Mouse (Mus musculus) kidney, embryonic 15.5 days (tissue): ENCODE data around the gene Cenpc1. TPM values are rescaled to one million over a fixed set of nuclear protein-coding genes. Genes with fewer than 3 reads are reported as not detected.

Source experiments
- ATAC-seq: fragments of 200-750 bp; cut with Nextera tagmentation; replicated peaks from 2 replicates; pipeline ENCODE4 v1.8.0; 2017; ENCODE audit warnings: moderate TSS enrichment; ENCODE audit not compliant: low FRiP score
- H3K27ac ChIP-seq: fragments of 300-500 bp; sonication (generic); 2 replicates; pipeline ENCODE4 v1.5.1; 2015; ENCODE audit warnings: mild to moderate bottlenecking, inconsistent platforms
- H3K27me3 ChIP-seq: fragments of 300-500 bp; sonication (generic); 2 replicates; pipeline ENCODE4 v1.6.1; 2015; ENCODE audit warnings: inconsistent platforms
- H3K36me3 ChIP-seq: fragments of 300-500 bp; sonication (generic); 2 replicates; pipeline ENCODE4 v1.6.1; 2015; ENCODE audit warnings: inconsistent platforms
- H3K4me1 ChIP-seq: fragments of 300-500 bp; sonication (generic); 2 replicates; pipeline ENCODE4 v1.6.1; 2015; ENCODE audit warnings: inconsistent platforms
- H3K4me2 ChIP-seq: fragments of 300-500 bp; sonication (generic); 2 replicates; pipeline ENCODE4 v1.6.1; 2015; ENCODE audit warnings: moderate library complexity, mild to moderate bottlenecking, inconsistent platforms
- H3K4me3 ChIP-seq: fragments of 300-500 bp; sonication (generic); replicated peaks from 2 replicates; pipeline ENCODE4 v1.5.1; 2015; ENCODE audit warnings: mild to moderate bottlenecking, inconsistent platforms
- H3K9ac ChIP-seq: fragments of 300-500 bp; sonication (generic); 2 replicates; pipeline ENCODE4 v1.6.1; 2015; ENCODE audit warnings: mild to moderate bottlenecking, inconsistent platforms
- H3K9me3 ChIP-seq: fragments of 300-500 bp; sonication (generic); replicated peaks from 2 replicates; pipeline ENCODE4 v1.6.1; 2016; ENCODE audit warnings: inconsistent platforms
- WGBS: fragments of 180-500 bp; shearing (Covaris S2); methylation state at CpG from one replicate; pipeline ENCODE4 v1.1.7; 2015; ENCODE audit warnings: mixed read lengths; 5-methylcytosine and 5-hydroxymethylcytosine counted together
- polyA plus RNA-seq: library from polyadenylated mRNA; unstranded; fragments of >200 nt; fragmentation: Nextera tagmentation; extraction: Ambion mirVana; gene quantifications from 2 replicates; pipeline ENCODE4 v1.2.1, GENCODE M21; 2015

Gene Cenpc1
- 34.6 and 35.4 TPM in 2 replicates for polyA plus RNA-seq

DNA sequence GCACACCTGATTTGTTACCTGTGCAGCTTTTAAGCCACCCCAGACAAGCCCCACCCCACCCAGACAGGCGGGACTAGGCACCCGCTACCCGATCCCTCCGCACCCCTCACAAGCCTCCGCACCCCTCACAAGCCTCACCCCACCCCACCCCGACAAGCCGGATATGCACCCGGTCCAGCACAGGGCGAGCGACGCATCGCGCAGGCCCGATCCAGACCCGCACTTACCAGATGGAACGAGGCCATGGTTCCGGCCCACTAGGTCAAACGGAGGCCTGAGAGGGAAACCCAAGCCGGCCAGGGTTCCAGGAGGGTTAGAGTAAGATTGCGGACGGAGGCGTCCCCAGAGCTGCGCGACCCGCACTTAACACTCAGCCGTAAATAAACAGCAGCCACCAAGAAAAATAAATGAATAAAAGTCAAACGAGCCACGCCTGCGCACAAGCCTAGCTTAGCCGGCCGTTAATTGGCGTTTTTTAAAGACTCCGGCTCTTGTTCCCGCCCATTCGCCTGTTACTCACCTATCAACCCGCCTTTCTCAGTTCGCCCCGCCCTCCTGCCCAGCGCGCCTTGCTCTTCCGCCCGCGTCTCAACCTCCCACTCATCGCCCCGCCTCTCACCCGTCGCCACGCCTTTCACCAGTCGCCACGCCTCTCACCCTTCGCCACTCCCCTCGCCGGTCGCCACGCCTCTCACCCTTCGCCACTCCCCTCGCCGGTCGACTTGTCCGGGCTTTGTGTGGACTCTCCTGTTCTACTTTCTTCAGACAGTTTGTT lies at the start of gene Cenpc1:
Gene Cenpc1 (minus strand): TSS at position 483 of the 775 bp plus-strand sequence.
- Histone ChIP-seq H3K4me3 (peak within 1 kb of the TSS; percentile 81), H3K4me1 (0 out of 2 replicates have a peak, but pooled peaks cover 17% of the 10 kb centered on the region), H3K9me3 (no peaks in the 10 kb centered on the region), H3K9ac (peak within 1 kb of the TSS; percentile 72), H3K4me2 (peak within 1 kb of the TSS; percentile 83), H3K27ac (peak within 1 kb of the TSS; percentile 97), H3K27me3 (no peaks in the 10 kb centered on the region), H3K36me3 (no peaks in the 10 kb centered on the region)
- peak; percentile 95 for ATAC-seq
- under 1% methylated on average over 60 of the region's 60 CpGs for WGBS

DNA sequence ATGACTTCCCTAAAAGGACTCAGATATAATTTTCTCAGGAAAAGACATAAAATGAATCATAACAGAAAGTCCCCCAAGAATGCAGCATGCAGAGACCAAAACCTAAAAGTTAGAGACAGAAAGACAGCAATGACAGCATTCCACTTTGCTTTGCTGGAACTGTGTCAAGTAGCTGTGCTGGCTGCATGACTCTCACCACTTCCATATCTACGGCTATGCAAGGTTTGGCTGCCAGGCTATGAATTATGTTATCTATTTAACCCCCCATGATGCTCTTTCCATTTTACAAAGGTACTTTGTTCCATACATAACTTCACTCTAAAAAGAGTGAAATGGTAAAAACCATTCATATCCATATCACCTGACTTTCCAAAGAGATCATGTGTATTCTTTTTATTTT lies 48.6 kb upstream of the Cenpc1 start:
- H3K9me3 ChIP-seq = no peaks in the 10 kb centered on the region
- H3K4me3 ChIP-seq = no peak overlapping the region
- no peaks in the 10 kb centered on the region for H3K4me1 ChIP-seq
- H3K36me3 ChIP-seq = peaks cover 39% of the 10 kb centered on the region
- no peaks in the 10 kb centered on the region for H3K27me3 ChIP-seq
- no peak overlapping the region for H3K27ac ChIP-seq
- ATAC-seq = no peak
- no peak overlapping the region for H3K9ac ChIP-seq
- H3K4me2 ChIP-seq = no peak overlapping the region
- WGBS = 76% methylated on average over 1 of the region's 1 CpGs

DNA sequence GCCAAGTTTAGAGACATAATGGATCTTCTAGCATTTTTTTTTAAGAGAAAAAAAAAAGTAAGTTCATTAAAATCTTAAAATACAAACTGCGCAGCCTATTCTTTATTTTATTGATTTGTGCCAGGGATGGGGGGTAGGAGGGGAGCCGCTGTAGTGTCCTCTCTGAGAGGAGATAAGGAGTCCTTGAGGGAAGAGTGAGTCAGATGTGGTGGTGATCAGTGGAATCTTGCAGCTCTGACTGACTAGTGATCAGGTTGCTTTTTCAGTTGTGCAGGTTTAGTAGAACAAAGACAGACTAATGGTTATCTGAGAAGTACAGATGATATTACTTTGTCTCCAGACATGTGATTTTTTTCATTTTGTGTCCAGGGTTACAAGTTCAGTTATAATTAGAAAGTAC lies 47.7 kb upstream of the Cenpc1 start:
- 97% methylated on average over 2 of the region's 2 CpGs for WGBS
- peaks cover 37% of the 10 kb centered on the region for H3K36me3 ChIP-seq
- no peak overlapping the region for H3K4me3 ChIP-seq

DNA sequence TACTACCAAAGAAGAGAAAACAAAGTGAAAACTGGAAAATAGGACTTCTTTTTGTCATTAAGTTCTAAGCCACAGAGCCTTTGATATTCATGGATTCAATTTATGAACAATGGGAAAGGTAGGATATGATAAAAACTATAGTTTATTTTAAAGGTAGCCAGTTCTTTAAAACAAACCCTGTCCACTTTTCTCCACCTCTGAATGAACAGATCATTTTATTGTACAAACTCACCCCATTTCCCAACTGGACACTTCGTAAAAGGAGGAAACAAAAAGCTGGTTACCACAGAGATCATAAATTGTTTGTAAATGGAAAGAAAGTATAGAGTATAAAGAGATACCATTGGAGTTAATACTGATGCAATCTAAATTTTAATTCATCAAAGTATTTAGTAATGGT lies 45.7 kb upstream of the Cenpc1 start:
- H3K27me3 ChIP-seq = no peaks in the 10 kb centered on the region
- H3K4me2 ChIP-seq = no peak overlapping the region
- H3K4me1 ChIP-seq = no peaks in the 10 kb centered on the region
- WGBS = 94% methylated on average over 1 of the region's 1 CpGs
- no peak overlapping the region for H3K9ac ChIP-seq
- no peaks in the 10 kb centered on the region for H3K9me3 ChIP-seq
- H3K27ac ChIP-seq = no peak overlapping the region
- no peak for ATAC-seq
- H3K36me3 ChIP-seq = peaks cover 40% of the 10 kb centered on the region
- H3K4me3 ChIP-seq = no peak overlapping the region

More for the DNA sequence above, 47.7 kb upstream of the Cenpc1 start:
- H3K9me3 ChIP-seq = no peaks in the 10 kb centered on the region
- no peaks in the 10 kb centered on the region for H3K27me3 ChIP-seq
- no peaks in the 10 kb centered on the region for H3K4me1 ChIP-seq
- no peak overlapping the region for H3K9ac ChIP-seq
- no peak overlapping the region for H3K27ac ChIP-seq
- no peak for ATAC-seq
- H3K4me2 ChIP-seq = no peak overlapping the region

DNA sequence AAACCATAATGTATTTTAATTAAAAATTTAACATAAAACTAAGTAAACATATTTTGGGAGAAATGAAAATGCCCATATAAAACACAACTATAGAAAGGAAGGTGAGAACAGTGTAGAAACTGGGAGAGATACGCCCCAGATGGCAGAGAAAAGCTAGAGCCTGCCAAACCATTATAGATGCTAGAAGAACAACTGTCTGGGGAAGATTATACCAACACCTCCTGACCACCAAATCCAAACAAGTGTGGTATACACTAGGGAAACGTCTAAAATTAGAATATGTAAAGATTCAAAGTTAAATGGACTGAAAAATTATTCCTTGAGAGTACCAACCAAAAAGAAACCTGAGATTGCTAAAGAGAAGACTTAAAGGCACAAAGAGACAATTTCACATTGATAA lies 41.2 kb upstream of the Cenpc1 start:
- no peak for ATAC-seq
- WGBS = 81% methylated on average over 2 of the region's 2 CpGs
- H3K4me3 ChIP-seq = no peak overlapping the region
- H3K27ac ChIP-seq = no peak overlapping the region
- peaks cover 25% of the 10 kb centered on the region for H3K36me3 ChIP-seq
- H3K9ac ChIP-seq = no peak overlapping the region
- H3K4me2 ChIP-seq = no peak overlapping the region
- no peaks in the 10 kb centered on the region for H3K9me3 ChIP-seq
- H3K4me1 ChIP-seq = no peaks in the 10 kb centered on the region
- H3K27me3 ChIP-seq = no peaks in the 10 kb centered on the region

DNA sequence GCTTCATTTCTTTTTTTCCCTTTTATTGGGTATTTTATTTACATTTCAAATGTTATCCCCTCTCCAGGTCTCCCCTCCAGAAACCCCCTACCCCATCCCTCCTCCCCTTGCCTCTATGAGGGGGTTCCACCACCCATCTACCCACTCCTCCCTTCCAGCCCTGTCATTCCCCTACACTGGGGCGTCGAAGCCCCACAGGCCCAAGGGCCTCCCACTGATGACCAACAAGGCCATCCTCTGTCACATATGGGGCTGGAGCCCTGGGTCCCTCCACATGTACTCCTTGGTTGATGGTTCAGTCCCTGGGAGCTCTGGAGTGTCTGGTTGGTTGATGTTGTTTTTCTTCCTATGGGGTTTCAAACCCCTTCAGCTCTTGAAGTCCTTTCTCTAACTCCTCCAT lies 36.8 kb upstream of the Cenpc1 start:
- no peak for ATAC-seq
- H3K27me3 ChIP-seq = no peaks in the 10 kb centered on the region
- no peaks in the 10 kb centered on the region for H3K4me1 ChIP-seq
- no peak overlapping the region for H3K4me2 ChIP-seq
- WGBS = 95% methylated on average over 2 of the region's 2 CpGs
- H3K27ac ChIP-seq = no peak overlapping the region
- no peak overlapping the region for H3K9ac ChIP-seq
- H3K9me3 ChIP-seq = no peaks in the 10 kb centered on the region
- peaks cover 4% of the 10 kb centered on the region; the same call in 1 of the 2 replicates for H3K36me3 ChIP-seq
- H3K4me3 ChIP-seq = no peak overlapping the region

DNA sequence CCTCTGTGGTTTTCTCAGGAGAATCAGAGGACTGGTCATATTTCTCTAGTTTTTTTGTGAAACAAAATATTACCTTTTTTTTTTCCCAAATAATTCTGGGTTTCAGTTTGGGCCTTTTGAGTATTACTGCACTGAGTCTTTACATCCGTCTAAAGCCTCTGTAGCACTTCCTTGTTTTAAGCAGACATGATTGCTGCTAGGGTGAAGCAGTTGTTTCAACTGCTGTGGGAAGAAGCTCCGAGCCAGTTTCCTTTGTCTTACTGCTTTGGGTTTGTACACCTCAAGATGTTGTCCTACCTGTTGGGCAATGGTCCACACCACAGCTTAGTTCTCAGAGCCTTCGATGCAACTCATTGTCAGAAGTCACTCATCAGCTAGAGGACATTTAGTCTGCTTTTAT lies 35.2 kb upstream of the Cenpc1 start:
- Histone ChIP-seq H3K9me3 (no peaks in the 10 kb centered on the region), H3K27ac (no peak overlapping the region), H3K36me3 (no peaks in the 10 kb centered on the region), H3K4me2 (no peak overlapping the region), H3K4me3 (no peak overlapping the region), H3K9ac (no peak overlapping the region), H3K4me1 (no peaks in the 10 kb centered on the region), H3K27me3 (no peaks in the 10 kb centered on the region)
- ATAC-seq = no peak
- WGBS = 81% methylated on average over 3 of the region's 3 CpGs

DNA sequence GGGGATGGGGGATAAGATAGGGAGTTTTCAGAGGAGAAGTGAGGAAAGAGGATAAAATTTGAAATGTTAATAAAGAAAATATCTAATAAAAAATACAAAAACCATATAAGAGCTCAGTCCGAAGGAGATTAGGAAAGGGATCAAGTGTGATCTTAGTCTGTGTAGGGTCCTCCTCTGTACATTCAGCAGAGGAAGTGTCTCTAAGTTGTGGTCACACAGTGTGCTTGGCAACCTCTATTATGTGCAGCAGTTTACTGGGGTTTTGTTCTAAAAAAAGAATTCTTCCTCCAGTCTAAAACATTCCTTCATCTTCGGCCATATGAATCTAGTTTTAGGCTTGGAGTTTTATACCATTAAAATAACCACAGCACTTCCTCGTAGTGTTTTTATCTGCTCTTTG lies 33.6 kb upstream of the Cenpc1 start:
- H3K4me1 ChIP-seq = no peaks in the 10 kb centered on the region
- H3K27me3 ChIP-seq = no peaks in the 10 kb centered on the region
- no peaks in the 10 kb centered on the region for H3K36me3 ChIP-seq
- H3K4me3 ChIP-seq = no peak overlapping the region
- H3K9me3 ChIP-seq = no peaks in the 10 kb centered on the region
- WGBS = 91% methylated on average over 3 of the region's 3 CpGs
- no peak overlapping the region for H3K27ac ChIP-seq
- no peak overlapping the region for H3K9ac ChIP-seq
- H3K4me2 ChIP-seq = no peak overlapping the region
- no peak for ATAC-seq

DNA sequence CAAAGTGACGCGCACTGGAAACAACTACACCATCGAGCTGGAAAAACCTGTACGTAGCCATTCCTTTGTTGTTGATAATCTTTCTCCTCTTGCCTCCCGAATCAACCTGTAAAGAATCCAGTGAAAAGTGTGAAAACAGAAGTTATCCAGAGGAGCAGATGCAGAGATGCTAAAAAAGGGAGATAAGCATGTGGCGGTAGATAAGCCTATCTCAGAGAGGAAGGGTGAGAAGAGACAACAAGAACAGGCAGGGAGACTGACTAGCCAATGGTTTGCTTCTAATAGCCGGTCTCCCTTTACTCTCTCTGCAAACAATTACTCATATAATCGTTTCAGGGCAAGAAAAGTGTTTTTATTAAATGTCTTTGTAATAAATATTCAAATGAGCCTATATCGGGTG lies 29.4 kb upstream of the Cenpc1 start:
- no peaks in the 10 kb centered on the region for H3K4me1 ChIP-seq
- 85% methylated on average over 9 of the region's 9 CpGs for WGBS
- H3K9ac ChIP-seq = no peak overlapping the region
- H3K4me2 ChIP-seq = no peak overlapping the region
- H3K4me3 ChIP-seq = no peak overlapping the region
- H3K27ac ChIP-seq = no peak overlapping the region
- ATAC-seq = no peak
- H3K27me3 ChIP-seq = no peaks in the 10 kb centered on the region
- no peaks in the 10 kb centered on the region for H3K9me3 ChIP-seq
- H3K36me3 ChIP-seq = no peaks in the 10 kb centered on the region

DNA sequence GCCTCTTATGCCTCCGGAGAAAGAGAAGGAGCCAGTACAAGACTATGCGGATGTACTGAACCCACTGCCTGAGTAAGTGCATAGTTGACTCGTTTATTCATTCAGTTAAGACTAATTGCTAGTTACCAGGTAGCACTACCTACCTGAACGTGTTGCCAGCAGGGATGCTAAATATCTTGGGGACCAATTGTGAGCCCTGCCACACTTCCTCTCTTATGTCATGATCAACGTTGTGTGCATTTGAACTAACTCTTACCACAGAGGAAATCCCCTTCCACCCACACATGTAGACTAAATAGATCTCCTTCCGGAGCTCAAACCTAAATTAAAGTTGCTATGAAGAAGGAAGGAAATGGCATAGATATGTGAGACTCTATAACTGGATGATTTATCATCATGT lies 21.4 kb upstream of the Cenpc1 start:
- H3K4me3 ChIP-seq = no peak overlapping the region
- no peaks in the 10 kb centered on the region for H3K4me1 ChIP-seq
- no peak overlapping the region for H3K4me2 ChIP-seq
- H3K27me3 ChIP-seq = no peaks in the 10 kb centered on the region
- H3K9me3 ChIP-seq = no peaks in the 10 kb centered on the region
- no peak overlapping the region for H3K9ac ChIP-seq
- 75% methylated on average over 6 of the region's 6 CpGs for WGBS
- no peak for ATAC-seq
- no peaks in the 10 kb centered on the region for H3K36me3 ChIP-seq
- H3K27ac ChIP-seq = no peak overlapping the region

DNA sequence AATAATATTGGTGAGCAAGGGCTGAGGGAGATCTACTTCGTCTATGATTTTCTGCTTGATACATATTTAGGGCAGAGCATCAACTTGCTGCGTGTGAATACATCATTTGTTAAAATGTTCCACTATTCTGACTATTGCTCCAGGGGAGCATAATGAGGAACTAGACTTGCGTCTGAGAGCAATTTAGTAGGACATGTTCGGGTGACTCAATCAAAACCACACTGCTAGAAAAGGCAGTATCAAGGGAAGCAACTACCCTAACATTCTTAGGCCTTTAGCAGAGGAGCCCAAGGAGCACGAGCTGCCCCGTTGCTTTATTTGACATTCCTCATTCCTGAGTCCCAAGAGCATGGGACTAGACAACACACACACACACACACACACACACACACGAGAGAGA lies 19.6 kb upstream of the Cenpc1 start:
- no peak overlapping the region for H3K4me2 ChIP-seq
- no peaks in the 10 kb centered on the region for H3K36me3 ChIP-seq
- H3K27ac ChIP-seq = no peak overlapping the region
- WGBS = 86% methylated on average over 7 of the region's 7 CpGs
- H3K27me3 ChIP-seq = no peaks in the 10 kb centered on the region
- H3K9me3 ChIP-seq = no peaks in the 10 kb centered on the region
- ATAC-seq = no peak
- no peaks in the 10 kb centered on the region for H3K4me1 ChIP-seq
- H3K9ac ChIP-seq = no peak overlapping the region
- no peak overlapping the region for H3K4me3 ChIP-seq

DNA sequence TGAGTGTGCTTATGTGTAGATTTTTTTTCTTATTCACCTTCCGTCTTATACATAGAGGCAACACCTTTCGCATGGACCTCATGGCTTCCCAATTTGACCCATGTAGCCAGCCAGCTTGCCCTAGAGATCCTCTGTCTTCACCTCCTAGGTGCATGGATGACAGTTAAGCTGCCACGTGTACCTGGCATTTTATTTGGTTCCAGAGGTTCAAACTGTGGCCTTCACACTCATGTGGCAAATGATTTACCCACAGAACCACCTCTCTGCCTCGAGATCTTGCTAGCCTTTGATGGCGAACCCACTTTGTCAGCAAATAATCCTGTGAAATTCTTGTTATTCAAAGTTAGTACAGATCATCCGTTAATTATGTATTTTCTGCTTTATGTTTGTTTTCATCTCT lies 18.6 kb upstream of the Cenpc1 start:
- Histone ChIP-seq H3K27me3 (no peaks in the 10 kb centered on the region), H3K4me2 (no peak overlapping the region), H3K4me3 (no peak overlapping the region), H3K9me3 (no peaks in the 10 kb centered on the region), H3K9ac (no peak overlapping the region), H3K27ac (no peak overlapping the region), H3K4me1 (no peaks in the 10 kb centered on the region), H3K36me3 (no peaks in the 10 kb centered on the region)
- no peak for ATAC-seq
- 77% methylated on average over 6 of the region's 6 CpGs for WGBS
